Mouse (Mus musculus) layer of hippocampus, postnatal 25 days (tissue): Measurements from ENCODE around the gene Ypel2. TPM values are rescaled to one million over a fixed set of nuclear protein-coding genes. Genes with fewer than 3 reads are reported as not detected.
A peak's percentile ranks its signal among the peaks of the same experiment; 100 is the strongest.

Source experiments
- DNase-seq, 2 experiments: peaks; one replicate each; pipeline ENCODE4 v3.0.0; 2022; ENCODE audit warnings: mixed read lengths in 2 of 2, low spot score in 1 of 2; ENCODE audit errors: extremely low spot score in 1 of 2
- total RNA-seq, 2 experiments: library from RNA; stranded (reverse); gene quantifications; 2 replicates each; pipeline ENCODE4 v1.2.3; 2021

Gene Ypel2
- total RNA-seq, 2 experiments from 2014 or later: 23.5 to 28.0 TPM

GRCm38 (mm10) chr11:86996266-86996665 is 2.8 kb upstream of the Ypel2 start:
- DNase-seq: no peak

- DNase-seq: peak; percentile 44 to 57
These were observed 2.2 kb upstream of the Ypel2 start for GRCm38 (mm10) chr11:86995625-86996221.

GRCm38 (mm10) chr11:86994791-86995624 is 1.5 kb upstream of the Ypel2 start:
- DNase-seq: no peak

GRCm38 (mm10) chr11:86994330-86994729 is 823 bp upstream of the Ypel2 start:
- DNase-seq: no peak

GRCm38 (mm10) chr11:86992461-86992988 is 982 bp downstream of the Ypel2 start:
- no peak for DNase-seq

- no peak for DNase-seq
These were observed 2.3 kb downstream of the Ypel2 start for GRCm38 (mm10) chr11:86991241-86991640.

GRCm38 (mm10) chr11:86990309-86990708 is 3.2 kb downstream of the Ypel2 start:
- DNase-seq: no peak

GRCm38 (mm10) chr11:86984990-86985389 is 8.5 kb downstream of the Ypel2 start:
- no peak for DNase-seq

GRCm38 (mm10) chr11:86983056-86983455 is 10.5 kb downstream of the Ypel2 start:
- no peak for DNase-seq

GRCm38 (mm10) chr11:86981229-86981791 is 12.2 kb downstream of the Ypel2 start:
- DNase-seq: no peak

- no peak for DNase-seq
These were observed 13.0 kb downstream of the Ypel2 start for GRCm38 (mm10) chr11:86980526-86980925.

GRCm38 (mm10) chr11:86979799-86980198 is 13.7 kb downstream of the Ypel2 start:
- no peak for DNase-seq

GRCm38 (mm10) chr11:86977242-86977641 is 16.3 kb downstream of the Ypel2 start:
- no peak for DNase-seq

GRCm38 (mm10) chr11:86974401-86974800 is 19.1 kb downstream of the Ypel2 start:
- DNase-seq: no peak

GRCm38 (mm10) chr11:86973255-86973654 is 20.3 kb downstream of the Ypel2 start:
- DNase-seq: no peak

GRCm38 (mm10) chr11:86971057-86971753 is 22.3 kb downstream of the Ypel2 start:
- DNase-seq: no peak

GRCm38 (mm10) chr11:86969041-86969821 is 24.3 kb downstream of the Ypel2 start:
- no peak for DNase-seq

GRCm38 (mm10) chr11:86967506-86967905 is 26.0 kb downstream of the Ypel2 start:
- no peak for DNase-seq

- DNase-seq: no peak
These were observed 26.8 kb downstream of the Ypel2 start for GRCm38 (mm10) chr11:86966696-86967095.

GRCm38 (mm10) chr11:86965079-86965478 is 28.4 kb downstream of the Ypel2 start:
- DNase-seq: no peak
